19 mouse cellular contexts compared by ENCODE assay signal in the genomic region with DNA sequence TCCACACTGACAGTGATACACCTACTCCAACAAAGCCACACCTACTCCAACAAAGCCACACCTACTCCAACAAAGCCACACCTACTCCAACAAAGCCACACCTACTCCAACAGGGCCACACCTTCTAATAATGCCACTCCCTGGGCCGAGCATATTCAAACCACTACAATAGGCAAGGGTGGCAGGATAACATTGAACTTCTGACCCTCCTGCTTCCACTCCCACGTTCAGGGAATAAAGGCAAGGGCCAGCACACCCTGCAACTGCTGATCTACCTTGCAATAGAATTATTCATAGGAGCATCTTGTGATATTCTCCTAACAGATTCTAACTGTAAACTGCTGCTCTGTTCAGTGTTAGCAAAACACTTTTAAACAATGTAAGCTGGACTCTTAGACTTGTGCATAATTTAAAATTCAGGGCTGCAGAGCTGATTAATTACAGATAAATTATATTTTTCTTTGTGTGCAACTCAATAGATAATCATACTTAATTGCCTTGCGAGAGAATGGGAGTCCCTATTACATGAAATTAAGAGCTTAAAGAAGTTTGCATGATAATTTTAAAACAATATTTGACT.
"Had no signal": no experiment of that assay in that cellular context is flagged by ENCODE, and none has a peak within 500 bp of the region (broad histone marks: within the 10 kb centered on the region; RNA-seq: fewer than 3 reads in every experiment).

No protein-coding gene starts in this region.

- H3K36me3 ChIP-seq: midbrain, embryonic 10.5 days; midbrain, embryonic 12.5 days; neural tube, embryonic 13.5 days; neural tube, embryonic 15.5 days; stomach, embryonic 15.5 days had no signal

- H3K4me1 ChIP-seq: stomach, embryonic 15.5 days had no signal

- H3K4me3 ChIP-seq: midbrain, embryonic 10.5 days; midbrain, embryonic 12.5 days; myocyte; neural tube, embryonic 13.5 days; neural tube, embryonic 15.5 days; stomach, embryonic 15.5 days had no signal

- H3K9ac ChIP-seq: lung, embryonic 14.5 days; midbrain, embryonic 12.5 days; neural tube, embryonic 13.5 days; neural tube, embryonic 15.5 days; stomach, embryonic 15.5 days had no signal

- H3K4me2 ChIP-seq: lung, embryonic 14.5 days; midbrain, embryonic 12.5 days; neural tube, embryonic 13.5 days; neural tube, embryonic 15.5 days; stomach, embryonic 15.5 days had no signal

- DNase-seq: lung, adult 18-20 months; lung, embryonic 14.5 days; lung, postnatal 10 days; lung, postnatal 4 days; midbrain, embryonic 14.5 days; retina, postnatal 1 day; right cerebral cortex, adult 18-20 months; right cerebral cortex, postnatal 25 days; right cerebral cortex, postnatal 4 days; thymus, adult 2 months; thymus, postnatal 25 days; thymus, postnatal 4 days had no signal

- H3K27ac ChIP-seq: midbrain, embryonic 10.5 days; midbrain, embryonic 12.5 days; neural tube, embryonic 13.5 days; neural tube, embryonic 15.5 days; stomach, embryonic 15.5 days; stomach, postnatal 0 days had no signal

- H3K27me3 ChIP-seq: midbrain, embryonic 12.5 days; neural tube, embryonic 13.5 days; neural tube, embryonic 15.5 days; stomach, embryonic 15.5 days had no signal

- H3K9me3 ChIP-seq: midbrain, embryonic 10.5 days; midbrain, embryonic 12.5 days; neural tube, embryonic 13.5 days; neural tube, embryonic 15.5 days; stomach, embryonic 15.5 days had no signal
